Mouse (Mus musculus) limb, embryonic 14.5 days (tissue): ENCODE results near the gene Ptprg. TPM values are rescaled to one million over a fixed set of nuclear protein-coding genes. Genes with fewer than 3 reads are reported as not detected.

Experiments used
- ATAC-seq: fragments of 200-750 bp; cut with Nextera tagmentation; 2 replicates; pipeline ENCODE4 v1.8.0; 2017; ENCODE audit warnings: low read depth, moderate number of reproducible peaks, moderate TSS enrichment; ENCODE audit not compliant: low FRiP score
- DNase-seq: peaks from one replicate; pipeline ENCODE4 v3.0.0-alpha.2; 2015; ENCODE audit warnings: low spot score
- H3K27ac ChIP-seq: fragments of 300-500 bp; sonication (generic); replicated peaks from 2 replicates; pipeline ENCODE4 v1.5.1; 2014; ENCODE audit warnings: low read depth, mild to moderate bottlenecking, low read length, moderate library complexity, mixed read lengths
- H3K27me3 ChIP-seq: fragments of 300-500 bp; sonication (generic); 2 replicates; pipeline ENCODE4 v1.6.1; 2014; ENCODE audit warnings: low read length, mixed read lengths; ENCODE audit not compliant: control insufficient read depth, insufficient read depth
- H3K36me3 ChIP-seq: fragments of 300-500 bp; sonication (generic); 2 replicates; pipeline ENCODE4 v1.6.1; 2014; ENCODE audit warnings: mild to moderate bottlenecking, low read length, moderate library complexity, mixed read lengths; ENCODE audit not compliant: control insufficient read depth, insufficient read depth
- H3K4me1 ChIP-seq: fragments of 300-500 bp; sonication (generic); 2 replicates; pipeline ENCODE4 v1.6.1; 2014; ENCODE audit warnings: antibody characterized with exemption, low read length, mixed read lengths; ENCODE audit not compliant: control insufficient read depth, insufficient read depth
- H3K4me2 ChIP-seq: fragments of 300-500 bp; sonication (generic); replicated peaks from 2 replicates; pipeline ENCODE4 v1.6.1; 2014; ENCODE audit warnings: low read depth, mild to moderate bottlenecking, low read length, moderate library complexity; ENCODE audit not compliant: severe bottlenecking
- H3K4me3 ChIP-seq: fragments of 300-500 bp; sonication (generic); replicated peaks from 2 replicates; pipeline ENCODE4 v1.5.1; 2014; ENCODE audit warnings: low read length
- H3K9ac ChIP-seq: fragments of 300-500 bp; sonication (generic); 2 replicates; pipeline ENCODE4 v1.6.1; 2014; ENCODE audit warnings: mild to moderate bottlenecking, low read depth, low read length, moderate library complexity; ENCODE audit not compliant: severe bottlenecking
- H3K9me3 ChIP-seq: fragments of 300-500 bp; sonication (generic); 2 replicates; pipeline ENCODE4 v1.6.1; 2016; ENCODE audit warnings: low read length; ENCODE audit not compliant: control insufficient read depth
- POLR2A ChIP-seq: fragments of 200-500 bp; IDR thresholded peaks from 2 replicates; pipeline ENCODE4 v1.8.0; 2012; ENCODE audit warnings: inconsistent platforms, mild to moderate bottlenecking, moderate library complexity, borderline replicate concordance; ENCODE audit not compliant: insufficient read depth, insufficient read length; ENCODE audit errors: extremely low read depth
- whole genome bisulfite sequencing: fragments of 180-500 bp; shearing (Covaris S2); extraction: QIAGEN DNeasy Blood & Tissue Kit; methylation state at CpG from one replicate; pipeline ENCODE4 v1.1.7; 2014; 5-methylcytosine and 5-hydroxymethylcytosine counted together
- polyA plus RNA-seq, 2 experiments: library from polyadenylated mRNA; depleted of rRNA in 1 of 2; stranded (reverse) in 1 of 2; unstranded in 1 of 2; fragments of >200 nt; fragmentation: Nextera tagmentation in 1 of 2; extraction: Ambion mirVana in 1 of 2; gene quantifications; 2 replicates each; pipeline versions ENCODE4 v1.2.1 to v1.2.3; 2012 to 2014

The Ptprg gene
- polyA plus RNA-seq, 2 experiments, result 25.5 to 28.6 TPM

DNA sequence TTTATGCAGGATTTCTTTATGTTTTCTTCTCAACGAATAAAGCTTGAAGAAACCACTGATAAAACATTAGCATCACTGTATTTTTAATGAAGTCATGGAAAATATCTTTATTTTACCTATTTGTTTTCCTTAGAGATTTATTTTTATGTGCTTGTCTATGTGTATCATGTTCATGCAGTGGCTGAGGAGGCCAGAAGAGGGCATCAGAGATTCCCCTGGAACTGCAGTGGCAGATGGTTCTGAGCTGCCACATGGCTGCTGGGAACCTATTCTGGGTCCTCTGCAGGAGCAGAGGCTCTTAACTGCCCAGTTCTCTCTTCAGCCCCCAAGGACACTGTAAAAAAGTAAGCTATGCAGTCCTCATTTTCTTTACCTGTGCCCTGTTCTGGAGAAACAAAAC, 26.6 kb downstream of the Ptprg start:
- H3K4me2 ChIP-seq, result no peak overlapping the region
- H3K9me3 ChIP-seq, result peaks cover 8% of the 10 kb centered on the region; the same call in 1 of the 2 replicates
- peaks cover 11% of the 10 kb centered on the region for H3K4me1 ChIP-seq
- H3K27ac ChIP-seq, result no peak overlapping the region
- H3K27me3 ChIP-seq, result no peaks in the 10 kb centered on the region
- no peak overlapping the region for H3K4me3 ChIP-seq
- no peak for ATAC-seq
- H3K9ac ChIP-seq, result no peak overlapping the region
- DNase-seq, result no peak
- WGBS, result 74% methylated on average over 1 of the region's 1 CpGs
- TF ChIP-seq POLR2A, result no peak
- no peaks in the 10 kb centered on the region for H3K36me3 ChIP-seq

GRCm38 (mm10) chr14:11584263-11584662, 30.9 kb downstream of the Ptprg start:
- no peak overlapping the region for H3K4me3 ChIP-seq
- DNase-seq, result no peak
- no peak overlapping the region for H3K9ac ChIP-seq
- peaks cover 8% of the 10 kb centered on the region; the same call in 1 of the 2 replicates for H3K9me3 ChIP-seq
- no peak for TF ChIP-seq POLR2A
- H3K27me3 ChIP-seq, result no peaks in the 10 kb centered on the region
- H3K4me1 ChIP-seq, result peaks cover 3% of the 10 kb centered on the region
- WGBS, result 60% methylated on average over 6 of the region's 6 CpGs
- H3K27ac ChIP-seq, result no peak overlapping the region
- H3K4me2 ChIP-seq, result no peak overlapping the region
- H3K36me3 ChIP-seq, result no peaks in the 10 kb centered on the region
- no peak for ATAC-seq

DNA sequence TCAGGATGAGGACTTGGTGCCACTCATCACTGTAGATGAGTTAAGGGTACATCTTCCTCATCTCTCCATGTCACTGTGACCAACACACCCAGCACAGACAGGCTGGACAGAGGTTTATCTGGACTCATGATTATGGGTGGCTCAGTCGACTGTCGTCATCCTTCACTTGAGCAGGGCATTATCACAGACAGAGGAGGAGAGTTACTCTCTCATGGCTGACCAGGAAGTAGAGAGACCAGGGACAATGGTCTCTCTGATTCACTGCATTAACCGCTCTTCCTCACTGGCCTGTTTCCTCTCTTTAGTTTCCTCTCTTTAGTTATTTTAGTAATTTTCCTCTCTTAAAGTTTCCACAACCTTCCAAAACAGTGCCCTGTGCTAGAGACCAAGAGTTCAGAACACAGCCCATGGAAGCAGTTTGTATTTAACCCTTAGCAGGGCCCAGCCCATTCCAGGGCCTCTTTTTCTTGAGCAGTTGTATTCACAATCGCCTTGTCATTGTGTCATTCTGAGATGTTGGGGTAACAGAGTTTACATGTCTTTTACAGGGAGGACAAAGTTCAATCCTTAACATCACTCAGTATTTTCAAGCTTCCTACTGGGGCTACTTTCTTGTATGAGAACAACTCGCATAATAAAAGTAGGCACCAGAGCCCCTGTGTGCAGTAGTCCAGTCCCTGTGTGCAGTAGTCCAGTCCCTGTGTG, 31.7 kb downstream of the Ptprg start:
- Histone ChIP-seq H3K4me1 (peaks cover 9% of the 10 kb centered on the region), H3K4me3 (no peak overlapping the region), H3K27me3 (no peaks in the 10 kb centered on the region), H3K36me3 (no peaks in the 10 kb centered on the region), H3K9me3 (peaks cover 8% of the 10 kb centered on the region; the same call in 1 of the 2 replicates), H3K9ac (no peak overlapping the region), H3K4me2 (no peak overlapping the region), H3K27ac (no peak overlapping the region)
- ATAC-seq (no peak), DNase-seq (no peak)
- TF ChIP-seq POLR2A, result no peak
- WGBS, result 85% methylated on average over 5 of the region's 5 CpGs

GRCm38 (mm10) chr14:11590387-11590786, 37.1 kb downstream of the Ptprg start:
- no peak for TF ChIP-seq POLR2A
- no peaks in the 10 kb centered on the region for H3K9me3 ChIP-seq
- no peak overlapping the region; the same call in 1 of the 2 replicates for H3K4me2 ChIP-seq
- no peak overlapping the region for H3K4me3 ChIP-seq
- ATAC-seq (peak; percentile 44; the same call in 1 of the 2 replicates), DNase-seq (peak; percentile 42)
- WGBS, result 25% methylated on average over 8 of the region's 8 CpGs
- no peaks in the 10 kb centered on the region for H3K27me3 ChIP-seq
- peaks cover 28% of the 10 kb centered on the region for H3K4me1 ChIP-seq
- no peaks in the 10 kb centered on the region for H3K36me3 ChIP-seq
- no peak overlapping the region for H3K9ac ChIP-seq
- H3K27ac ChIP-seq, result no peak overlapping the region

GRCm38 (mm10) chr14:11592650-11593049, 39.3 kb downstream of the Ptprg start:
- Histone ChIP-seq H3K9ac (no peak overlapping the region), H3K27me3 (no peaks in the 10 kb centered on the region), H3K27ac (no peak overlapping the region), H3K4me3 (no peak overlapping the region), H3K4me1 (peaks cover 34% of the 10 kb centered on the region), H3K9me3 (no peaks in the 10 kb centered on the region), H3K4me2 (no peak overlapping the region), H3K36me3 (no peaks in the 10 kb centered on the region)
- no peak for TF ChIP-seq POLR2A
- DNase-seq (no peak), ATAC-seq (no peak)
- 62% methylated on average over 2 of the region's 2 CpGs for WGBS
